Mouse (Mus musculus) heart, embryonic 12.5 days (tissue): ENCODE data around the gene BC048562. TPM values are rescaled to one million over a fixed set of nuclear protein-coding genes. Genes with fewer than 3 reads are reported as not detected.

Experiments used
- ATAC-seq: fragments of 200-750 bp; cut with Nextera tagmentation; 2 replicates; pipeline ENCODE4 v1.8.0; 2017; ENCODE audit warnings: moderate TSS enrichment, moderate library complexity; ENCODE audit not compliant: insufficient number of reproducible peaks, low FRiP score
- H3K27ac ChIP-seq: fragments of 300-500 bp; sonication (generic); 2 replicates; pipeline ENCODE4 v1.5.1; 2016; ENCODE audit warnings: mild to moderate bottlenecking, moderate library complexity; ENCODE audit not compliant: poor library complexity, severe bottlenecking
- H3K27me3 ChIP-seq: fragments of 300-500 bp; sonication (generic); replicated peaks from 2 replicates; pipeline ENCODE4 v1.6.1; 2016; ENCODE audit warnings: mild to moderate bottlenecking, moderate library complexity
- H3K36me3 ChIP-seq: fragments of 300-500 bp; sonication (generic); 2 replicates; pipeline ENCODE4 v1.6.1; 2016; ENCODE audit warnings: mild to moderate bottlenecking, moderate library complexity
- H3K4me1 ChIP-seq: fragments of 300-500 bp; sonication (generic); replicated peaks from 2 replicates; pipeline ENCODE4 v1.6.1; 2016; ENCODE audit warnings: mild to moderate bottlenecking
- H3K4me2 ChIP-seq: fragments of 300-500 bp; sonication (generic); 2 replicates; pipeline ENCODE4 v1.6.1; 2016; ENCODE audit warnings: mild to moderate bottlenecking, moderate library complexity
- H3K4me3 ChIP-seq: fragments of 300-500 bp; sonication (generic); 2 replicates; pipeline ENCODE4 v1.5.1; 2016; ENCODE audit warnings: mild to moderate bottlenecking
- H3K9ac ChIP-seq: fragments of 300-500 bp; sonication (generic); 2 replicates; pipeline ENCODE4 v1.6.1; 2016; ENCODE audit warnings: mild to moderate bottlenecking, moderate library complexity
- H3K9me3 ChIP-seq: fragments of 300-500 bp; sonication (generic); replicated peaks from 2 replicates; pipeline ENCODE4 v1.6.1; 2016; ENCODE audit warnings: mild to moderate bottlenecking, moderate library complexity
- WGBS: fragments of 180-500 bp; shearing (Covaris S2); methylation state at CpG from one replicate; pipeline ENCODE4 v1.1.7; 2016; 5-methylcytosine and 5-hydroxymethylcytosine counted together
- polyA plus RNA-seq: library from polyadenylated mRNA; unstranded; fragments of >200 nt; fragmentation: Nextera tagmentation; extraction: Ambion mirVana; gene quantifications from 2 replicates; pipeline ENCODE4 v1.2.1, GENCODE M21; 2016

BC048562 gene
- polyA plus RNA-seq, 1 experiment from 2014 or later = not detected

DNA sequence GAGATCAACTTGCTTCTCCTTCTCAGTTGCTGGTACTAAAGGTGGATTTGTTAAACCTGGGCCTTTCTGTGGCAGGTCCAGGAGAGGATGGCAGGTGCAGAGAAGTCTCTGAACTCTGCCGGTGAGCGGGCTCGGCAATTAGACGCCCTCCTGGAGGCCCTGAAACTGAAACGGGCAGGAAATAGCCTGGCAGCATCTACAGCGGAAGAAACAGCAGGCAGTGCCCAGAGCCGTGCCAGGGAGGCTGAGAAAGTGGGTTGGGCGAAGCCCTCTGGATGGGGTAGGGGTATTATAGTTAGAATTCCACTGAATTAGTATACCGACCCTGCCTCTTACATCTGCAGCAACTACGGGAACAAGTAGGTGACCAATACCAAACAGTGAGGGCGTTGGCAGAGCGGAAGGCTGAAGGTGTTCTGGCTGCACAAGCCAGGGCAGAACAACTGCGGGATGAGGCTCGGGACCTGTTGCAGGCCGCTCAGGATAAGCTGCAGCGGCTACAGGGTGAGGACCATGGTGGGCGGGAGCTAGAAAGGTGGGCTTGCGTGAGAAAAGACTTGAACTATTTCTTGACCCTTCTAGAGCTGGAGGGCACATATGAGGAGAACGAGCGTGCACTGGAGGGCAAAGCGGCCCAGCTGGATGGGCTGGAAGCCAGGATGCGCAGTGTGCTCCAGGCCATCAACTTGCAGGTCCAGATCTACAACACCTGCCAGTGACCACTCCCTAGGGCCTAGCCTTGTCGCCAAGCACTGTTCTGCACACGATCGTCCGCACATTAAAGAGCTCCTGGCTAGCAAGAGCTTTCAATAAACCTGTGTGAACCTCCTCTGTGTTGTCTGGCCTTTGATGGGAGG, 53.6 kb downstream of the BC048562 start:
- peak overlapping the region; percentile 97 for H3K4me3 ChIP-seq
- H3K9me3 ChIP-seq = no peaks in the 10 kb centered on the region
- H3K4me2 ChIP-seq = peak overlapping the region; percentile 93
- H3K4me1 ChIP-seq = peaks cover 26% of the 10 kb centered on the region
- peaks cover 81% of the 10 kb centered on the region for H3K36me3 ChIP-seq
- WGBS = 66% methylated on average over 26 of the region's 26 CpGs
- no peaks in the 10 kb centered on the region for H3K27me3 ChIP-seq
- ATAC-seq = 0 out of 2 replicates have a peak, but pooled peaks have one; percentile 0
- H3K27ac ChIP-seq = peak overlapping the region; percentile 98
- H3K9ac ChIP-seq = peak overlapping the region; percentile 99

DNA sequence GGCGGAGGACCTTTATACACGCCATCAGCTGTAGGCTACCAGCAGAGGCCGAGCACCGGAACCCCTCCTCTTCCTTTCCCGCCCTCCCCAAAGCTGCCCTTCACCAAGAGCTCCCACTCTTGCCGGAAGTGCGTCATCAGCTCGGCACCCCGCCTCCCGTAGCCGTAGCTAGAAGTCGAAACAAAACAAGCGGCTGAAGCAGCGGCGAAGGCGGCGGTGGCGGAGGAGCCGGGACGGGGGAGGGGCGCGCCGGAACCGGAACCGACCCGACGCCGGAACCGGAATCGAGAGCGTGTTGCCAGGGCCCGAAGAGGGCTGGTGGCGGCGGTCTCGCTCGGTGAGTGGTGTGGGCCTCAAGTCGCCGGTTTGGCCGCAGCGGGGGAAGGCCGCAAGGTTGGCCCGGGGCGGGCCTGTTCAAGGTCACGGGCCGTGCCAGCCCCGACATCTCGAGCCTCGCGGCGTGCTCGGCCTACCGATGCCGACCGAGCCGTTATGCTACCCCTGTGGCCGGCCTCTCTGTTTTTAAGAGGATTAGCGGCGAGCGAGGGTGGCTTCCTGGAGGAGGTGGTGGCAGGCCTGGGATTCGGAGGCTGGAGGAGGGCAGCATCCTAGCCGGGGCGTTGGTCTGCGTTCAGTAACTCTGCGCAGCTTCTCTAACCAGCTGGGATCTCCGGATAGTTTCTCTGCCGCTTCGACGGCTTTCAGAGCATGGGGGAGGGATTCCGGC, 54.4 kb downstream of the BC048562 start, which contains the start of gene Usp19:
TSS of gene Usp19 (plus strand) at position 44 of the 727 bp plus-strand sequence.
- Histone ChIP-seq H3K4me1 (peaks cover 26% of the 10 kb centered on the region), H3K9me3 (no peaks in the 10 kb centered on the region), H3K36me3 (peaks cover 81% of the 10 kb centered on the region), H3K4me3 (peak within 1 kb of the TSS; percentile 97), H3K27ac (peak within 1 kb of the TSS; percentile 98), H3K9ac (peak within 1 kb of the TSS; percentile 99), H3K4me2 (peak within 1 kb of the TSS; percentile 93), H3K27me3 (no peaks in the 10 kb centered on the region)
- WGBS = under 1% methylated on average over 69 of the region's 69 CpGs
- ATAC-seq = peak; percentile 91

DNA sequence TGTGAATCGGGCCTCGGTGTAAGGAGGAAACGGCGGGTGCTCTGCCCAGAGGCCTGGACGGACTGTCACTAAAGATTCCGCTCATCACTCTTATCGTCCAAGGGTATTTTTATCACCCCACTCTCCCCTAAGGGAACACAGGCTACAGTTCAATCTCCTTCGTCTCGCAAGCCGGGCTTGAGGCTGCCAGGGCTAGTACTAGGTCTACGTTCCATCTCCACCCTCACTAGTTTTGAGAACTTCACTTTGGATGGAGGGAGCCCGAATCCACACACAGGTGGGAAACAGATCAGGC, 55.0 kb downstream of the BC048562 start:
- Histone ChIP-seq H3K36me3 (peaks cover 81% of the 10 kb centered on the region), H3K9me3 (no peaks in the 10 kb centered on the region), H3K4me3 (peak overlapping the region; percentile 97), H3K4me1 (peaks cover 26% of the 10 kb centered on the region), H3K27ac (peak overlapping the region; percentile 98), H3K27me3 (no peaks in the 10 kb centered on the region), H3K9ac (peak overlapping the region; percentile 99), H3K4me2 (peak overlapping the region; percentile 93)
- 4% methylated on average over 12 of the region's 12 CpGs for WGBS
- no peak for ATAC-seq

DNA sequence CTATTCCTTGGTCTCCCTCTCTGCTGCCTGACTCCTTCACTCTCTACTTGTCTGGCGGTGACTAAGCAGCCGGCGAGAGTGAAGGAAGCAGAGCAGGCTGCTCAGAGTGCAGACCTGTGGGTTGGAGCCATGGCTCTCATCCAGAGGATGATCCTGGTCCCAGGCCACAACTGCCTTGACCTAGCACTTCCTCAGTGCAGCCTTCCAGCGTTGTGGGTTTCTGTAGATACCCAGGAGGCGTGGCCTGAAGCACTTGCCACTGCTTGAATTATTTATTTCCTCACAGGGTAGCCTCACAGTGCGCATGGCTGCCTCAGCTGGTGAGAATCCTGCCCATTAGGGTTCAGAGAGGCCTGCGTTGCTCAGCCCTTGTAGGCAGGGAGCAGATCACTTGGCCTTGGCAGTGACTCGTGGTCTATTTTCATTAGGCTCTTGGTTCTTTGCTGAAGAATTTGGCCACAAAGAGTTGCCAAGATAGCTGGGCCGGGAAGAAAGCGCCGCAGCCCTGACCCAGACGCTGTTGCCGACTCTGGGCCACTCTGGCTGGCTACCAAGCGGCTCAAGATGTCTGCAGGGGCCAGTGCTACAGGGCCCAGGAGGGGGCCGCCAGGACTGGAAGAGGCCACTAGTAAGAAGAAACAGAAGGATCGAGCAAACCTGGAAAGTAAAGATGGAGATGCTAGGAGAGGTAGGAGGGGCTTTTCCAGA, 55.9 kb downstream of the BC048562 start:
- H3K4me3 ChIP-seq = peak overlapping the region; percentile 97
- no peaks in the 10 kb centered on the region for H3K9me3 ChIP-seq
- peak overlapping the region; percentile 99 for H3K9ac ChIP-seq
- 80% methylated on average over 16 of the region's 16 CpGs for WGBS
- H3K4me2 ChIP-seq = peak overlapping the region; percentile 93
- ATAC-seq = no peak
- H3K27ac ChIP-seq = peak overlapping the region; percentile 3; the same call in 1 of the 2 replicates
- no peaks in the 10 kb centered on the region for H3K27me3 ChIP-seq
- H3K36me3 ChIP-seq = peaks cover 81% of the 10 kb centered on the region
- H3K4me1 ChIP-seq = peaks cover 26% of the 10 kb centered on the region

DNA sequence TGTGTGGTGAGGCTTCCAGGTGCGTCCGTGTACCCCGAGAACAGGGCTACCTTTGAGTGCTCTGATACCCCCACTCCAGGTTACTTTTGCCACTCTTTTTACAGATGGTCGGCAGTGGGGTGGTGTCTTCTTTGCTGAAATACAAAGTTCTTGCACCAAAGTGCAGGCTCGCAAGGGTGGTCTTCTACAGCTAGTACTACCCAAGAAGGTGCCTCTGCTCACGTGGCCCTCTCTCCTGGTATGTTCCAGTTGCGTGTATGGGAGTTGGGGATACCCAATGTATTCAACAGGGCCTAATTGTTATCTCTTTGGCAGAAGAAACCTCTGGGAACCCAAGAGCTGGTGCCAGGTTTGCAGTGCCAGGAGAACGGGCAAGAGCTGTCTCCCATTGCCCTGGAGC, 57.0 kb downstream of the BC048562 start:
- no peaks in the 10 kb centered on the region for H3K9me3 ChIP-seq
- 95% methylated on average over 8 of the region's 8 CpGs for WGBS
- H3K4me3 ChIP-seq = no peak overlapping the region
- peaks cover 81% of the 10 kb centered on the region for H3K36me3 ChIP-seq
- ATAC-seq = no peak
- no peaks in the 10 kb centered on the region for H3K27me3 ChIP-seq
- H3K27ac ChIP-seq = no peak overlapping the region
- no peak overlapping the region for H3K4me2 ChIP-seq
- H3K4me1 ChIP-seq = peaks cover 26% of the 10 kb centered on the region
- H3K9ac ChIP-seq = no peak overlapping the region

DNA sequence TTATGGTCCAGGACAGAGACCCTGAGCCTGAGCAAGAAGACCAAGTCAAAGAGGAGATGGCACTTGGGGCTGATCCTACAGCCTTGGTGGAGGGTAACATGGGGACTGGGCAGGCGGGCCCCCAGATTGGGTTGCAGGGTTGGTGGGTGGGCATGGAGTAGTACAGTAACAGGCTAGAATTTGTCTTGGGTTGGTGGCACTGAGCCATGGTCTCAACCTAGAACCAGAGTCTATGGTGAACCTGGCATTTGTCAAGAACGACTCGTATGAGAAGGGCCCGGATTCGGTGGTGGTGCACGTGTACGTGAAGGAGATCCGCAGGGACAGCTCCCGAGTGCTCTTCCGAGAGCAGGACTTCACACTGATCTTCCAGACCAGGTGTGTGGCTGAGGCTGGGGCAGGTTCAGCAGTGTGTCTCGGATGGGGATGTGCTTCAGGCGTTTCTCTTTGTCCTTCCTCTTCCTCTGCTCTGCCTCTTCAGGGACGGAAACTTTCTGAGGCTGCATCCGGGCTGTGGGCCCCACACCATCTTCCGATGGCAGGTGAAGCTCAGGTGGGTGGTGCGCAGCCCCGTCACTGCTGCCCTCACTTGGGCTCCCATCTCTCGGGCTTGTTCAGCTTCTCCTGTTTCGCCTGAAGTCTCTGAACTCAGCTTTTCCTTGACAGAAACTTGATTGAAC, 58.0 kb downstream of the BC048562 start:
- H3K27ac ChIP-seq = no peak overlapping the region
- WGBS = 95% methylated on average over 19 of the region's 19 CpGs
- no peak overlapping the region for H3K4me3 ChIP-seq
- peaks cover 81% of the 10 kb centered on the region for H3K36me3 ChIP-seq
- no peak overlapping the region for H3K4me2 ChIP-seq
- H3K27me3 ChIP-seq = no peaks in the 10 kb centered on the region
- no peak for ATAC-seq
- H3K9ac ChIP-seq = no peak overlapping the region
- H3K4me1 ChIP-seq = peaks cover 25% of the 10 kb centered on the region
- no peaks in the 10 kb centered on the region for H3K9me3 ChIP-seq

DNA sequence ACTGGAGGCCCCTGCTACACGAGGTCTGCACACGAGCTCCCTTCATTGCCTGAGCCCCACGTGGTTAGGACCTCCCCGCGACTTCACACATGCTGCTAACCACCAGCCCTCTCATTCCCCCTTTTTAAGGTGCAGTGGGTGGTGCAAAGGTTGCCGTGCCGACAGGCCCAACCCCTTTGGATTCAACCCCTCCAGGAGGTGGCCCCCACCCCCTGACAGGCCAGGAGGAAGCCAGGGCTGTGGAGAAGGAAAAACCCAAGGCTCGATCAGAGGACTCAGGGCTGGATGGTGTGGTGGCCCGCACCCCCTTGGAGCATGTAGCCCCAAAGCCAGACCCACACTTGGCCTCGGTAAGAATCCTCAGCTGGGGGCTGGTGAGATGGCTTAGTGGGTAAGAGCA, 58.6 kb downstream of the BC048562 start:
- H3K4me1 ChIP-seq = peaks cover 19% of the 10 kb centered on the region
- no peak overlapping the region for H3K4me3 ChIP-seq
- no peaks in the 10 kb centered on the region for H3K9me3 ChIP-seq
- no peaks in the 10 kb centered on the region for H3K27me3 ChIP-seq
- H3K36me3 ChIP-seq = peaks cover 81% of the 10 kb centered on the region
- H3K27ac ChIP-seq = no peak overlapping the region
- H3K4me2 ChIP-seq = no peak overlapping the region
- ATAC-seq = no peak
- no peak overlapping the region for H3K9ac ChIP-seq
- 81% methylated on average over 10 of the region's 10 CpGs for WGBS

Other genes with a start within 250 kb of the BC048562 start
- 0.39 and 0.50 TPM in 2 replicates for gene Bsn, start 246.1 kb upstream of the BC048562 start, polyA plus RNA-seq
- 188 and 200 TPM in 2 replicates for gene Dag1, start 172.5 kb upstream of the BC048562 start, polyA plus RNA-seq
- 22.5 and 22.6 TPM in 2 replicates for gene Nicn1, start 146.1 kb upstream of the BC048562 start, polyA plus RNA-seq
- 11.7 and 13.3 TPM in 2 replicates for gene Amt, start 139.6 kb upstream of the BC048562 start, polyA plus RNA-seq
- 348 and 367 TPM in 2 replicates for gene Rhoa, start 130.4 kb upstream of the BC048562 start, polyA plus RNA-seq
- gene Tcta, start 130.3 kb upstream of the BC048562 start, polyA plus RNA-seq = 31.2 and 35.3 TPM in 2 replicates
- 1,088 and 1,118 TPM in 2 replicates for gene Gpx1, start 97.6 kb upstream of the BC048562 start, polyA plus RNA-seq
- gene Usp4, start 88.6 kb upstream of the BC048562 start, polyA plus RNA-seq = 93.2 and 98.3 TPM in 2 replicates
- 0.40 and 0.55 TPM in 2 replicates for gene 1700102P08Rik, start 43.7 kb upstream of the BC048562 start, polyA plus RNA-seq
- 1.0 and 1.5 TPM in 2 replicates for gene Ccdc36, start 8.0 kb upstream of the BC048562 start, polyA plus RNA-seq
- gene Ccdc71, start 24.0 kb downstream of the BC048562 start, polyA plus RNA-seq = 39.1 and 39.2 TPM in 2 replicates
- gene Klhdc8b, start 25.1 kb downstream of the BC048562 start, polyA plus RNA-seq = 96.5 and 99.1 TPM in 2 replicates
- gene Lamb2, start 43.3 kb downstream of the BC048562 start, polyA plus RNA-seq = 67.2 and 68.6 TPM in 2 replicates
- gene Usp19, start 54.1 kb downstream of the BC048562 start, polyA plus RNA-seq = 78.0 and 84.2 TPM in 2 replicates
- 70.1 and 73.1 TPM in 2 replicates for gene Qars, start 71.2 kb downstream of the BC048562 start, polyA plus RNA-seq
- gene Qrich1, start 80.3 kb downstream of the BC048562 start, polyA plus RNA-seq = 108 and 115 TPM in 2 replicates
- 105 and 115 TPM in 2 replicates for gene Impdh2, start 123.8 kb downstream of the BC048562 start, polyA plus RNA-seq
- 49.9 and 55.5 TPM in 2 replicates for gene Ndufaf3, start 131.0 kb downstream of the BC048562 start, polyA plus RNA-seq
- 89.4 and 91.4 TPM in 2 replicates for gene Dalrd3, start 133.4 kb downstream of the BC048562 start, polyA plus RNA-seq
- 79.4 and 80.8 TPM in 2 replicates for gene Wdr6, start 142.3 kb downstream of the BC048562 start, polyA plus RNA-seq
- 18.9 and 21.2 TPM in 2 replicates for gene P4htm, start 161.2 kb downstream of the BC048562 start, polyA plus RNA-seq
- 49.1 and 49.7 TPM in 2 replicates for gene Arih2, start 212.9 kb downstream of the BC048562 start, polyA plus RNA-seq
- gene Slc25a20, start 225.6 kb downstream of the BC048562 start, polyA plus RNA-seq = 57.1 and 59.3 TPM in 2 replicates